Mouse (Mus musculus) embryo, embryonic 10.5 days (tissue): ENCODE data around the gene Sppl2a.
A peak's percentile ranks its signal among the peaks of the same experiment; 100 is the strongest.
"Not testable (repeated sequence)": the region's sequence is repeated elsewhere in the genome, so short reads cannot be mapped to it uniquely, and the experiment has no call there.

Experiments used
- DNase-seq: peaks from one replicate; pipeline ENCODE4 v3.0.0-alpha.2; 2015; ENCODE audit warnings: low spot score

The Sppl2a gene

GRCm38 (mm10) chr2:126932897-126933641 lies at the start of gene Sppl2a:
Sppl2a (minus strand) TSS chr2:126933235.
- peak; percentile 93 for DNase-seq

- DNase-seq: no peak
Measured at GRCm38 (mm10) chr2:126977428-126977827, 44.4 kb upstream of the Sppl2a start.

GRCm38 (mm10) chr2:126961696-126962095 lies 28.7 kb upstream of the Sppl2a start:
- DNase-seq: no peak

GRCm38 (mm10) chr2:126955671-126956070 lies 22.6 kb upstream of the Sppl2a start:
- DNase-seq: no peak

- no peak for DNase-seq
Measured at GRCm38 (mm10) chr2:126951085-126951484, 18.1 kb upstream of the Sppl2a start.

GRCm38 (mm10) chr2:126950453-126950852 lies 17.4 kb upstream of the Sppl2a start:
- no peak for DNase-seq

- DNase-seq: no peak
Measured at GRCm38 (mm10) chr2:126949856-126950255, 16.8 kb upstream of the Sppl2a start.

- DNase-seq: not testable (repeated sequence)
Measured at GRCm38 (mm10) chr2:126949297-126949696, 16.3 kb upstream of the Sppl2a start.

- DNase-seq: no peak
Measured at GRCm38 (mm10) chr2:126948231-126948630, 15.2 kb upstream of the Sppl2a start.

GRCm38 (mm10) chr2:126947646-126948045 lies 14.6 kb upstream of the Sppl2a start:
- DNase-seq: no peak

GRCm38 (mm10) chr2:126943211-126943610 lies 10.2 kb upstream of the Sppl2a start:
- DNase-seq: no peak

GRCm38 (mm10) chr2:126940314-126940866 lies 7.4 kb upstream of the Sppl2a start:
- no peak for DNase-seq

GRCm38 (mm10) chr2:126938069-126938468 lies 5.0 kb upstream of the Sppl2a start:
- no peak for DNase-seq

- no peak for DNase-seq
Measured at GRCm38 (mm10) chr2:126933921-126934320, 886 bp upstream of the Sppl2a start.

GRCm38 (mm10) chr2:126932261-126932896 lies 656 bp downstream of the Sppl2a start:
- no peak for DNase-seq

- no peak for DNase-seq
Measured at GRCm38 (mm10) chr2:126931784-126932183, 1.3 kb downstream of the Sppl2a start.

- no peak for DNase-seq
Measured at GRCm38 (mm10) chr2:126928681-126929080, 4.4 kb downstream of the Sppl2a start.

GRCm38 (mm10) chr2:126920358-126921060 lies 12.5 kb downstream of the Sppl2a start:
- no peak for DNase-seq

GRCm38 (mm10) chr2:126916236-126916635 lies 16.8 kb downstream of the Sppl2a start:
- DNase-seq: no peak

GRCm38 (mm10) chr2:126914096-126914495 lies 18.9 kb downstream of the Sppl2a start:
- DNase-seq: no peak

GRCm38 (mm10) chr2:126904162-126904561 lies 28.9 kb downstream of the Sppl2a start:
- DNase-seq: no peak

GRCm38 (mm10) chr2:126897511-126897910 lies 35.5 kb downstream of the Sppl2a start:
- no peak for DNase-seq

- no peak for DNase-seq
Measured at GRCm38 (mm10) chr2:126896941-126897340, 36.1 kb downstream of the Sppl2a start.
